Comparison of ENCODE assay signal across 21 mouse cellular contexts in genomic region chr1:169077228-169077627, GRCm38 (mm10).
DNase-seq lines count a peak whose midpoint lies in the region; ATAC-seq and TF ChIP-seq lines count a peak whose summit lies in the region.
"Had no signal": no experiment of that assay in that cellular context is flagged by ENCODE, and none has a peak within 500 bp of the region (broad histone marks: within the 10 kb centered on the region; RNA-seq: fewer than 3 reads in every experiment).

No protein-coding gene starts in this region.

- no peaks in the 10 kb centered on the region for H3K27me3 ChIP-seq in midbrain, embryonic 11.5 days (ENCODE audit: control insufficient read depth, insufficient read depth, low read length)
- H3K27me3 ChIP-seq in midbrain, embryonic 13.5 days = no peaks in the 10 kb centered on the region
- H3K27me3 ChIP-seq in CH12.LX (replicated peaks) = no peaks in the 10 kb centered on the region

- no peaks in the 10 kb centered on the region for H3K9me3 ChIP-seq in midbrain, embryonic 11.5 days (ENCODE audit: control insufficient read depth, low read length)
- no peaks in the 10 kb centered on the region for H3K9me3 ChIP-seq in midbrain, embryonic 13.5 days
- peaks cover 52% of the 10 kb centered on the region for H3K9me3 ChIP-seq in CH12.LX (replicated peaks; ENCODE audit: low read length)

- no peaks in the 10 kb centered on the region for H3K4me1 ChIP-seq in midbrain, embryonic 11.5 days (ENCODE audit: control insufficient read depth, insufficient read depth, low read length)
- H3K4me1 ChIP-seq in midbrain, embryonic 13.5 days (replicated peaks) = no peaks in the 10 kb centered on the region
- no peaks in the 10 kb centered on the region for H3K4me1 ChIP-seq in CH12.LX (ENCODE audit: control insufficient read depth in 1 of 2, insufficient read depth in 2 of 2)

- 97% methylated on average over 5 of the region's 5 CpGs for WGBS in midbrain, embryonic 11.5 days
- 95% methylated on average over 5 of the region's 5 CpGs for WGBS in midbrain, embryonic 13.5 days

- no peak for TF ChIP-seq CTCF in CH12.LX (conservative IDR thresholded peaks at IDR 0.05 in 1 of 2, IDR thresholded peaks at IDR 0.05 in 1 of 2; ENCODE audit: low read depth in 2 of 2, low read length in 2 of 2)

- no peak overlapping the region for H3K27ac ChIP-seq in midbrain, embryonic 11.5 days (ENCODE audit: low read depth, low read length)
- no peak overlapping the region for H3K27ac ChIP-seq in midbrain, embryonic 13.5 days
- H3K27ac ChIP-seq in CH12.LX (ENCODE audit: insufficient read depth, low read depth) = no peak overlapping the region

- ATAC-seq in midbrain, embryonic 11.5 days (ENCODE audit: low FRiP score) = no peak
- no peak for ATAC-seq in midbrain, embryonic 13.5 days
- ATAC-seq: activated CD4-positive, CD25-positive, alpha-beta regulatory T cell, adult 4 months; CD4-positive, CD25-positive, alpha-beta regulatory T cell, adult 4 months; Patski had no signal

- in situ Hi-C loops in CH12.LX (cut with MboI; ENCODE audit: low pct_ligation_motif_present, low pct_unique_long_range_greater_than_20kb, low sequenced_read_pairs) = no loop called here

- dilution Hi-C loops in CH12.LX (cut with MboI; ENCODE audit: extremely low pct_ligation_motif_present, extremely low pct_unique_long_range_greater_than_20kb, low sequenced_read_pairs) = no loop called here

- no peak overlapping the region for H3K9ac ChIP-seq in midbrain, embryonic 11.5 days (ENCODE audit: low read length)
- no peak overlapping the region for H3K9ac ChIP-seq in midbrain, embryonic 13.5 days (replicated peaks)
- H3K9ac ChIP-seq in CH12.LX (ENCODE audit: insufficient read depth, low read depth) = no peak overlapping the region

- no peaks in the 10 kb centered on the region for H3K79me2 ChIP-seq in CH12.LX (replicated peaks; ENCODE audit: control insufficient read depth, extremely low read depth, insufficient read depth, poor library complexity, severe bottlenecking)

- TF ChIP-seq POLR2A in CH12.LX (IDR thresholded peaks at IDR 0.05; ENCODE audit: low read depth, low read length) = no peak

- no peak for TF ChIP-seq RAD21 in CH12.LX (IDR thresholded peaks at IDR 0.05; ENCODE audit: low read depth, low read length)

- no peak for TF ChIP-seq EP300 in CH12.LX (IDR thresholded peaks at IDR 0.05; ENCODE audit: low read length)

- no peak overlapping the region for H3K4me3 ChIP-seq in midbrain, embryonic 11.5 days (ENCODE audit: low read depth, low read length)
- H3K4me3 ChIP-seq in midbrain, embryonic 13.5 days (replicated peaks) = no peak overlapping the region
- no peak overlapping the region for H3K4me3 ChIP-seq in CH12.LX (replicated peaks in 1 of 3; ENCODE audit: low read depth in 2 of 3, low read length in 2 of 3, poor library complexity in 1 of 3)

- no peak overlapping the region for H3K4me2 ChIP-seq in midbrain, embryonic 11.5 days
- no peak overlapping the region for H3K4me2 ChIP-seq in midbrain, embryonic 13.5 days (replicated peaks)
- no peak overlapping the region for H3K4me2 ChIP-seq in CH12.LX (ENCODE audit: insufficient read depth, low read depth, poor library complexity, severe bottlenecking)

- DNase-seq in midbrain, embryonic 11.5 days (ENCODE audit: low spot score, missing footprints) = peak; percentile 80
- DNase-seq in CH12.LX (ENCODE audit: extremely low read depth) = no peak
- DNase-seq in induced T-regulatory cell, adult 2 months (ENCODE audit: low read depth) = peak; percentile 7
- no peak for DNase-seq in kidney, adult 9 months
- DNase-seq in embryo, embryonic 10 days (ENCODE audit: low spot score) = no peak
- DNase-seq: adrenal gland, adult 2 months; adrenal gland, adult 8-10 months; adrenal gland, postnatal 10 days; adrenal gland, postnatal 14 days; adrenal gland, postnatal 25 days; adrenal gland, postnatal 36 days; B cell, adult 2 months; cerebellum, adult 11 months; cerebellum, adult 11-12 months; cerebellum, adult 18-20 months; cerebellum, adult 2 months had no signal

- H3K36me3 ChIP-seq in midbrain, embryonic 11.5 days (ENCODE audit: control insufficient read depth, insufficient read depth, low read length) = no peaks in the 10 kb centered on the region
- H3K36me3 ChIP-seq in midbrain, embryonic 13.5 days = no peaks in the 10 kb centered on the region
- H3K36me3 ChIP-seq in CH12.LX (replicated peaks in 1 of 2; ENCODE audit: control insufficient read depth in 1 of 2, insufficient read depth in 1 of 2, low read length in 1 of 2) = no peaks in the 10 kb centered on the region
- H3K36me3 ChIP-seq: G1E had no signal

TF ChIP-seq in CH12.LX, 34 proteins besides CTCF, POLR2A, EP300 and RAD21:
- TF ChIP-seq ETS1 (conservative IDR thresholded peaks at IDR 0.05; ENCODE audit: low read depth, low read length) (peak; percentile 66), TBP (conservative IDR thresholded peaks at IDR 0.05; ENCODE audit: low read depth, low read length) (no peak)

Comparison
In these comparisons a context has a peak if more than half of its experiments do, and no peak if none do; other contexts are left out.
1. DNase-seq: peak in midbrain, embryonic 11.5 days (single experiment) and induced T-regulatory cell, adult 2 months (single experiment); none in CH12.LX (single experiment), kidney, adult 9 months (single experiment) and embryo, embryonic 10 days (single experiment).